Mouse (Mus musculus) heart, adult 9 months (tissue): ENCODE measurements around the gene Gm10645.

ENCODE experiments used
- DNase-seq, 2 experiments: peaks; one replicate each; pipeline ENCODE4 v3.0.0; 2022; ENCODE audit warnings: low spot score in 2 of 2

Gene Gm10645

DNA sequence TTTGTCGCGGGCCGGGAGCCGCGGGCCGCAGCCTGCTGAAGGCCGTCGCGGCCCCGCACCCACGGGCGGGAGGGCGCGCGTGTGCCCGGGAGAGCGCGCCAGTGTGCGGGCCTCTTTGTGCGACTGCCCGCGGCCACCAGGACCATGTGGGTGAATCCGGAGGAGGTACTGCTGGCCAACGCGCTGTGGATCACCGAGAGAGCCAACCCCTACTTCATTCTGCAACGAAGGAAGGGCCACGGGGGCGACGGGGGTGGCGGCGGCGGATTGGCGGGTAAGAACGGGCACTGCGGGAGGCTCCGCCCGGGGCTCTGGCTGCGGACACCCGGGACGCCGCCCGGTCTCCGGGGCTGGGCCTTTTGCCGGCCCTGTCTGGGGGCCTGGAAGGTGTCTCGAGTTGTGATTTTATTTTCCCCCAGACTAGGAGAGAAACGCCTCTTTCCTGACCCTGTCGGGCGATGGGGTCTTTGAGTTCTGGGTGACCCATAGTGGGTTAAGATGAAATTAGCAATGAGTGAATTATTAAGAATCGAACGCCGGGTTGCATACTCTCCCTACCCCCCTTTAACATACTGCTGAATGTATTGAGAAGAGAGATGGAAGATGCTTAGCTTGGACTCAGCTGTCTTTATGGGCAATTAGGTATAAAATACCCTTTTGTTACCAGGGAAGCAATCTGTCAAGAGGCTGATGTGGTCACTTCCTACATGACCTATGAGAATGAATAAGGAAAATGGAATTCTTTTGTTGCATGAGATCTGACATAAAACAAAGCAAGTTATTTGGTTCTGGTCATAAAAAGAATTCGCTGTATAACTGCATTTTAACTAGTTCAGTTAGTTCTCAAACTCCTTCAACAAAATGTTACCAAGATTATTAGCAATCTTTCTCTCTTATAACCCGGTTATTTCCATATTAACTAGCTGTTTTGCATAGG lies at the start of gene Gm10645:
Gene Gm10645 (minus strand): TSS at position 240 of the 937 bp plus-strand sequence.
- DNase-seq, result peak; percentile 14 to 27

DNA sequence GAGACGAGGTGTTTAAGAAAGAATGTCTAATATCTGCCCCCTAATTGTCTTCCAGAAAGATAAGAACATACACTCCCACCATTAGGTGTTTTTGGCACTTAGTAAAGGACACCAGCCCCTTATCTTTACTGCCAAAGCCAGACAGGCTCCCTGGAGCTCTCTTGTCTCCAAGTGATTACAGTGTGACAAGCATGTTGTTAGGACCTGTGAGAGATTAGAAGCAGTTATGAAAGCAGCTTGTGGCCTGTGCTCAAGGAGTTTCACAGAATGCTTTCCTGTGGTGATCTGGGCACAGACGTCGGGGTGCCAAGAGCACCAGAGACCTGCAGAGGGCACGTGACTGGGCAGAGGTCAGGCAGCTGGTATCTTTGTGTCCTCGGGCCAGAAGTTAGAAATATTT lies 49.1 kb upstream of the Gm10645 start:
- DNase-seq, result peak; percentile 24

DNA sequence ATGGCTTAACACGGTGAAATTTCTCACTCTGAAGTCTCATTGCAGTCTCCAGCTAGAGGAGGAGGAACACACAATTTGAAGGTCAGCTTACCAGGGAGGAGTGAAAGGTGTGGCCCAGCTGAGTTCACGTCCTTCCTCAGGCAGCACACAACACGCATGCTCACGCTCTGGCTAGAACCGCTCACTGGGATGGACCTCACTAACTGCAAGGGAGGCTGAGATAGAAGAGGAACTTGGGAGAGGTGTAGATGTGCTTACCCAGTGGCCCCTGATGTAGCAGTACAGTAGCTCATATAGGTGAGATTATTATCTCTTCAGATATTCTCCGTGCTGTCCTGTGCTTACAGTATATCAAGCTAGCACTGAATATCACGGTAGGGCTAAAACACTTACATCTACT lies 44.7 kb upstream of the Gm10645 start:
- DNase-seq, result no peak

DNA sequence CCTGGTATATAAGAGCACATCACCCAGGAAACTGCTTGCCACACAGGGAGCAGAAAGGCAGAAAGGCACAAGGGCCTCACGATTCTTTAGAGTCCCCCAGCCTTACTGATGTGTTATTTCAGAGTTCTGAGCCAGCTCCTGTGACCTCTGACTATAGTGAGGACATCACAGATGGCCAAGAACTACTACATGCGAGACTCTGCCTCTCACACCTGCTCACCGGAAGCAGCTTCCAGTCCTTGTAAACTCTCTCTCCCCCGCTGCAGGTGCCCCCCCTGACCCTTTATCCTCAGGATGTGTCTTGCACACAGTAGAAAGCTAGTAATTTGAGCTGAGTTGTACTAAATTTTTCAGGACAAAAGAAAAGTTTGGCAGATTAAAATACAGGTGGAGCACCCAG lies 43.6 kb upstream of the Gm10645 start:
- no peak for DNase-seq

DNA sequence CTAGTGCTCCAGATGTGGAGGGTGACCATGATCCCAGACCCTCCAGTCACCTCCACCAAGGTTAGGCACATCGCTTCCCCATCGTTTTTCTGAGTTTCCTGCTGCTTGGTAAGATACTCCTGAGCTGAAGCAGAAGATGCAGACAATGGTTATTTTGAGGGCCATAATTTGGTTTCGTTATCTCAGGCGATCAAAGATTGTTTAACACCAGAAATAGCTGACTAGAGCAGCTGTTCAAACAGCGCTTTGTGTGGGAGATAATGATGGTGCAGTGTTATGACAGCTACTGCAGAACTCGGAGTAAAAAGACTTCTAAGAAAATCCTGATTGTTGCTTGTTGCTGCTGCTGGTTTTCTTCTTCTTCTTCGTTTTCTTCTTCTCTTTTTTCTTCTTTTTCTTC lies 39.9 kb upstream of the Gm10645 start:
- no peak for DNase-seq

DNA sequence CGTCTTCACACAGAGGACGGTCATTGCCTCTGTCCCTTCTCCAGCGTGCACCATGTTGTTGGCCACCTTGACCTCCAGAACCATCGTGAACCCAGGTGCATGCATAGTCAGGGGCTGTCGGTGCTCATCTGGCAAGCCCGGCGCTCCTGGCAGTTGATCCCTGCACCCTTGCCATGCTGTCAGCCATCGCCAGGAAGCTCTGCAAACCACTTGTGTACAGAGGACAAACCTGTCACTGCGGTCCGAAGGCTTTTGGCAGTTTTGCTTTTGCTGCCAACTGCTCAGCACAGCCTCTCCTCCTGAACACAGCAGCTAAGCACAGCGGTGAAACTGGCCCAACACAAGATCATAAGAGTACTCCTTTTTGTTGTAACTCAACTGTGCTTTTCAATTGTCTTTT lies 37.0 kb upstream of the Gm10645 start:
- DNase-seq, result no peak

DNA sequence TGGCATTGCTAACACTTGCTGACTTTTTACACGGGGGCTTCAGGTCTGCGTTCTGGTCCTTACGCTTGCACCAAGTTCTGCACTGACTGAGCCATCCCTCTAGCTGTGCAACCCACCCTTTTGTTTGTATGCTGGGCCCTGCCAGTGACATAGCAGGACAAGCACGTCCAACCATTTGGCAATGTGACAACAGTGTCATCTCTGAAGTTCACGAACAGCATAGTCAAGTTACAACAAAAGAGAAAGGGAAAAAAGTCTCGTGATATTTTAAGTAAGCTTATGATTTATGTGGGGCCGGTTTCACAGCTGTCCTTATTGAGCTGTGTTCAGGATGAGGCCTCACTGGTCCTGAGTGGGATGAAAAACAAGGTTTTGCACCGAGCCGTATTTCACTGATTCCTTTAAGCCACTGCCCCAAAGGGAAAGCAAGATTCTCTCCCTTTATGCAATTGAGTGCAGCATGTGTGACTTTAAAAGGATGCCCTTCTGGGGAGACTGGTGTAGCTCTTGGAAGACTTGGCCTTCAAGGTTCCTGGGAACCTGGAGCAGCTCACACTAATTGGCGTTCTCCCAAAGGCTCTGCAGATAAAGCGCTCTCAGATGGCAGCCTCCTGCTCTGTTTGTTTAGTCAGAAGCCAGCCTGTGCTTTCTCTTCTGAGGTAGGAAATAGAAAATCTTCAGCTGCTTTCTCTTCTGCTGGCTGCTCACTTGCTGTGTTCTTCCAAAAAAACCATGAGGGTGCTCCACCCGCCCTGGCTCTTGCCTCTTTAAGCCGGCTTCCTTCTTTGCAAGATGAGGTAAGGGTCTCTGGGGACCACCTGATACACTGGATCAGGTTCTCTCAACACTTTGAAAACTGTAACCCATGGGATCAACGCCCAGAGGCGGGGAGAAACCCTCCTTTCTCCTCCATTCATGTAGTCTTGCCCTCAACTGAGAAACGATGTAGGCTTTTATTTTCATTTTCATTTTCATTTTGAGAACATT lies 34.5 kb upstream of the Gm10645 start:
- DNase-seq, result peak; percentile 33 to 34

GRCm38 (mm10) chr8:83199715-83200114 lies 33.7 kb upstream of the Gm10645 start:
- no peak for DNase-seq

- DNase-seq, result no peak
Measured at GRCm38 (mm10) chr8:83196088-83196487, 30.1 kb upstream of the Gm10645 start.

- no peak for DNase-seq
Measured at GRCm38 (mm10) chr8:83189538-83190095, 23.6 kb upstream of the Gm10645 start.

DNA sequence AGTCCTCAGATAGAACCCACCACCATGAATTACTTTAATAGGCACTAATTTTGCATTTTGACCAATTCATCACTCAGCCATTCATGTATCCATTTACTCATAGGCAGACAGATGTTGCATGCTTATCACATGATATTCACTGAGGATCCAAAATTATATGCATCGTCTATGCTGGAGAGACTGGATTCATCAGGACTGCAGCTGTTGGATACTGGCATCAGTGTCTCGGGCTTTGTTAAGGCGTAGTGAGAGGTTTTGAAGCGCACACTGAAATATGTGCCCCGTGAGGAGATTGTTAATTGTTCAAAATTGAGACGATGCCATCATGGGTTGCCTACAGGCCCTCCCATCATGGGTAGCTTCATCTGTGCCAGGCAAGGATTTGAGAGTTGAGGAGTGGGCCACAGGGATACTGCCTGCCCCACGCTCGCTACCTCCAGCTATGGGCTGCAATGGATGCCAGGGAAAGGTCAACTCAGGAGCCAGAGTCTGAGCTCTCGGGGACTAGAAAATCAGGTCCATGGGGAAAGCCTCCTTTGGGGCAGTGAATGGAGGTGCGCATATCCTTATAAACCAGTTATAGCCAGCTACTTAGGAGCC lies 21.5 kb upstream of the Gm10645 start:
- DNase-seq, result no peak

GRCm38 (mm10) chr8:83186376-83186775 lies 20.4 kb upstream of the Gm10645 start:
- no peak for DNase-seq

DNA sequence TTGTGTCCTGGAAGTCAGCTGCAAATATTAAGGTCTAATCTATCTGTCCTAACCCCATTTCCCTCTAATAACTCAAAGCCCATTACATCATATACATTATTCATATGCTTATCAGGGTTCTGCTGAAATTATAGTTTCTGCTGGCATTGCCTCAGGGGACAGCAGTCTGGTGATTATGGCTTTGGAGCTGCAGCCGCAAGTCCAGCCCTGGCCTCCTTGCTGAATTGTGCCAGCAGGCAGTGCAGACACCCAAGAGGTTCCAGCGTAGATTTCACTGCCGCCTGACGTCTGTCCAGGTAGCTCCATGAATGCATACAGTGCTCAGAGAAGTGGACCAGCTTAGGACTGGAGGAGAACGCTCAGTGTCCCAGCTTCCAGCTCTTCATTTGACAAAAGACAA lies 16.8 kb upstream of the Gm10645 start:
- no peak for DNase-seq

- no peak for DNase-seq
Measured at GRCm38 (mm10) chr8:83181851-83182482, 16.0 kb upstream of the Gm10645 start.

DNA sequence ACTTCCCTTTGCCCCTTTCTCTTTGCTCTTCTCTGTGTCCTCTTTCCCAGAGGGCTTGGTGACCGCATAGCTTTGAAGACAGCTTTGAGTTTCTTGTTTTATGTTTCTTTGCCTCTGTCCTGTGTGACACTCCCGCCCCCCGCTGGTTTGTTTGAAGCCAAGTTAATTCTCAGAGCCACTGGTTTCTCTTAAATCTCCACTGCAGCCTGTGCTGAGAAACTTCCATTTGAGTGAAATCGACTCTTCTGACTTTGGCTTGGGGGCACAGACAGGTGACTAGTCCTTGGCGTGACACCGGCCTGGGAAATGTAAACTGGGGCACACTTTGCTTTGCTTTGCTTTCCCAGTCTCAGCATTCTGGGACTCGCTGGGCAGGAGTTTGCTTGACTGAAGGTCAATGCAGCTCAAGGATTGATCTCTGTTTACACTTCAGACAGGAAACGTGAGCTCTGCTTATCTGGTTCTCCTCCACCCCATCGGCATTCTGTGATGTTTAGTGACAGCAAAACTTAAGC lies 12.3 kb upstream of the Gm10645 start:
- no peak for DNase-seq

DNA sequence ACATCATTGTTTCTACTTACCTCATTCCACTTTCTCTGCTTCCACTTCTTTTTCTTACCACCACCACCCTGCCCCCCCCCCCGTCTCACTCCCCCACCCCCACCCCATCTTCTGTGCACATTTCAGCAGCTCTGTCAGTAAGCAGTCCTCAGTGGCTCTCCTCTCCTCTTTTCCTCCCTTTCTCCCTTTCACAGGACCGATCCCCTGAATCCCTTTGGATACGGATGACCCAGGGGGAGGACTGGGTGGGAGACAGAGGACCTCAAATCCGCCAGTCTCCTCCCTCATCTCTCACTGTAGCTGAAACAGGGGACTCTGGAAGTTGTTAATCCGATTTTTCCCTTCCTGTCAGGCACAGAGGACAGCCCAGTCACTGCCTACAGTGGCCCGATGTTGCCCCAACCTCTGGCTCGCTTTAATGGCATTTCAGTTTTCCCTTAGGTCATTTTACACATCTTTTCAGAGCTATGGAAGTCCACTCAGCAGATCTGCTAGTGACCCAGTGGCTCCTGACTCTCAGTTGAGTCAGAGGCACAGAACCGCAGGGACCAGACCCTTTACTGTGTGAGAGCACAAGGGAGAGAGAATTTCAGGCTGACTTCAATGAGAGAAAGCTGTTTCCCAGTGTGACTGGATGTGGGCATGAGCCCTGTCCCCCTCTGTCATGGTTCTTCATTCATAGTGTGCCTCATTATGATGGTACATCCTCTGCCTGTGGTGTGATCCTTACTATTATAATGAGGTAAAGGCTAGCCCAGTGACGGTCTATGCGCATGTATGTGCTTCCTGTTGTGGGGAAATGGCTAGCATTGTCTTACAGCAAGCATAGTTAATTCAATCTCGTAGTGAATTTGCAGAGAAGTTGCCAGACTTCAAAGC lies 11.6 kb upstream of the Gm10645 start:
- no peak for DNase-seq

DNA sequence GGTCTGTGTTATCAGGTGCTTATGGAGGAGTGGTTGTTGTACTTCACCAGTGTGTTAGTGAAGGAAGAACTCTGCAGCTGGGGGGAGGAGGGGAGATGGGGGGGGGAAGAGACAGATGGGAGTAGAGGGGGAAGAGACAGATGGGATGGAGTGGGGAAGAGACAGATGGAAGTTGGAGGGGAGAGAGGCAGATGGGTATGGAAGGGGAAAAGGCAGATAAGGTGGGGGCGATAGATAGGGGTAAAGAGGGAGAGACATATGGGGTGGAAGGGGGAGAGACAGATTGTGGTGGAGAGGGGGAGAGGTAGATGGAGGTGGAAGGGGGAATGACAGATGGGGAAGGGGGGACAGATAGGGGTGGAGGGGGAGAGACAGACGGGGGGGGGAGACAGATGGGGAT lies 10.8 kb upstream of the Gm10645 start:
- no peak for DNase-seq

GRCm38 (mm10) chr8:83175680-83176079 lies 9.7 kb upstream of the Gm10645 start:
- DNase-seq, result no peak

DNA sequence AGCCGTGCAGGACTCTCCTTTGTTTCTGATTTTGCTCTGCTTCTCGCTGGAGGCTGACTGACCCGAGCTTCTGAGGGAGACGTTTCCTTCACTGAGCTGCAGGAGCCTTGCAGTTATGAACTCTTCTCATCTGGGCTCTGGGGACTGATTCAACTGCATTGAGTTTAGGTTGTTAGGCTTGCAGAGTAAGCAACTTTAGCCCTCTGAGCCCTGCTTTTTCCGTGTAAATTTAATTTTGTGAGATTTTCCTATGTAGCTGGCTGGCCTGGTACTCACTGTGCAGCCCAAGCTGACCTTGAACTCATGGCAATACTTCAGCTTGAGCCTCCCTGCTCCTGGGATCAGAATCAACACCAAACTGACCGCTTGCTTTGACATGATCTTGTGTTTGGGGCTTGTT lies 4.9 kb upstream of the Gm10645 start:
- no peak for DNase-seq

DNA sequence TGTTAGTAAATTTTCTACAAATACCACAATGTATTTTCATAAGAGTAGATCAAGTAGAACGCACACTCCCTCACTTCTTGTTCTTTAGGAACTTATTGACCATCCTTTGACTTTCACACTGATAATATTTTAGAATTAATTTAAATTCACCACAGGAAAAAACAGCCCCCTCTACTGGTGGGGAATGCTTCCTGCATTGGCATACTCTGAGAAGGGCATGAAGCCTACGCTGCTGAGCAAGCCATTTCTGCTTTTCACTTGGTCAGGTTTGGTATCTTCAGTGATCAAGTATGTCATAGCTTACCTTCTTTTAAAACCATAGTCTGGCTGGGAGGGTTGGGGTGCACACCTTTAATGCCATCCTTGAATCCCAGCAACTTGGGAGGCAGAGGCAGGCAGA lies 3.7 kb upstream of the Gm10645 start:
- no peak for DNase-seq
